Mouse (Mus musculus) myocyte (in vitro differentiated cells): ENCODE data around the gene Tppp2. TPM values are rescaled to one million over a fixed set of nuclear protein-coding genes. Genes with fewer than 3 reads are reported as not detected.

ENCODE experiments used
- H3K27me3 ChIP-seq: one replicate; pipeline ENCODE4 v1.6.1; 2011; ENCODE audit not compliant: control insufficient read depth, insufficient read depth, insufficient read length
- H3K36me3 ChIP-seq: one replicate; pipeline ENCODE4 v1.6.1; 2011; ENCODE audit not compliant: control insufficient read depth, insufficient read depth
- H3K4me2 ChIP-seq: one replicate; pipeline ENCODE4 v1.6.1; 2011; ENCODE audit warnings: low read depth, control low read depth
- H3K4me3 ChIP-seq: one replicate; pipeline ENCODE4 v1.5.1; 2011; ENCODE audit warnings: mild to moderate bottlenecking, control low read depth, moderate library complexity
- H3K79me2 ChIP-seq: one replicate; pipeline ENCODE4 v1.6.1; 2011; ENCODE audit not compliant: control insufficient read depth, insufficient read depth
- H3ac ChIP-seq: one replicate; pipeline ENCODE4 v1.6.1; 2011; ENCODE audit not compliant: control insufficient read depth, insufficient read length
- CEBPB ChIP-seq: IDR thresholded peaks from 2 replicates; pipeline ENCODE4 v1.6.1; 2011; ENCODE audit warnings: mild to moderate bottlenecking, moderate library complexity; ENCODE audit not compliant: poor library complexity, insufficient read depth, severe bottlenecking
- E2F4 ChIP-seq: IDR thresholded peaks from one replicate; pipeline ENCODE4 v1.6.1; 2011; ENCODE audit warnings: mild to moderate bottlenecking, control low read depth, moderate library complexity; ENCODE audit not compliant: insufficient read depth
- MAX ChIP-seq: IDR thresholded peaks from one replicate; pipeline ENCODE4 v1.6.1; 2011; ENCODE audit warnings: low read depth, mild to moderate bottlenecking, control low read depth
- MYOD1 ChIP-seq, 3 experiments: IDR thresholded peaks; one replicate each; pipeline ENCODE4 v1.6.1; 2011; ENCODE audit warnings: control low read depth in 2 of 3, low read depth in 2 of 3, mild to moderate bottlenecking in 2 of 3, moderate library complexity in 1 of 3; ENCODE audit not compliant: insufficient read length in 2 of 3, control insufficient read depth in 1 of 3
- MYOG ChIP-seq, 3 experiments: IDR thresholded peaks; one replicate each; pipeline ENCODE4 v1.6.1; 2011; ENCODE audit warnings: control low read depth in 2 of 3, low read depth in 2 of 3, mild to moderate bottlenecking in 2 of 3; ENCODE audit not compliant: insufficient read length in 2 of 3, control insufficient read depth in 1 of 3, insufficient read depth in 1 of 3
- POLR2A ChIP-seq: IDR thresholded peaks from one replicate; pipeline ENCODE4 v1.6.1; 2011; ENCODE audit warnings: low read depth, mild to moderate bottlenecking, control low read depth, moderate library complexity; ENCODE audit not compliant: insufficient read length
- POLR2AphosphoS2 ChIP-seq: IDR thresholded peaks from one replicate; pipeline ENCODE4 v1.6.1; 2011; ENCODE audit warnings: low read depth, control low read depth; ENCODE audit not compliant: insufficient read length
- REST ChIP-seq: IDR thresholded peaks from one replicate; pipeline ENCODE4 v1.6.1; 2011; ENCODE audit warnings: mild to moderate bottlenecking, control low read depth, moderate library complexity; ENCODE audit not compliant: insufficient read depth, insufficient read length
- SRF ChIP-seq: IDR thresholded peaks from one replicate; pipeline ENCODE4 v1.6.1; 2011; ENCODE audit warnings: low read depth; ENCODE audit not compliant: control insufficient read depth, insufficient read length
- TCF12 ChIP-seq: IDR thresholded peaks from one replicate; pipeline ENCODE4 v1.6.1; 2011; ENCODE audit warnings: mild to moderate bottlenecking, control low read depth; ENCODE audit not compliant: poor library complexity, insufficient read depth, severe bottlenecking
- TCF3 ChIP-seq: IDR thresholded peaks from one replicate; pipeline ENCODE4 v1.6.1; 2011; ENCODE audit warnings: low read depth, control low read depth; ENCODE audit not compliant: insufficient read length
- USF1 ChIP-seq: IDR thresholded peaks from one replicate; pipeline ENCODE4 v1.6.1; 2011; ENCODE audit warnings: low read depth, mild to moderate bottlenecking, control low read depth, moderate library complexity
- polyA plus RNA-seq: library from polyadenylated mRNA; unstranded; fragments of >200 nt; fragmentation: generic; extraction: Trizol; gene quantifications from one replicate; pipeline ENCODE4 v1.2.1, GENCODE M21; 2012; ENCODE audit warnings: missing spikeins

Tppp2 gene
- polyA plus RNA-seq, 1 experiment = not detected

GRCm38 (mm10) chr14:51884598-51885331 lies 33.5 kb upstream of the Tppp2 start, which contains the start of gene Mettl17:
Gene Mettl17, plus strand, starts transcription at chr14:51884842.
- Histone ChIP-seq H3K4me2 (peak within 1 kb of the TSS; percentile 99), H3K79me2 (peaks cover 6% of the 10 kb centered on the region), H3K27me3 (no peaks in the 10 kb centered on the region), H3K36me3 (no peaks in the 10 kb centered on the region), H3ac (peak within 1 kb of the TSS; percentile 4), H3K4me3 (peak within 1 kb of the TSS; percentile 66)
- no peak for TF ChIP-seq MYOG (IDR thresholded peaks at IDR 0.05; ENCODE audit: control insufficient read depth in 1 of 3, insufficient read depth in 1 of 3, insufficient read length in 2 of 3, low read depth in 2 of 3)
- TF ChIP-seq USF1 = no peak
- TF ChIP-seq MYOD1 (IDR thresholded peaks at IDR 0.05; ENCODE audit: control insufficient read depth in 1 of 3, insufficient read length in 2 of 3, low read depth in 2 of 3) = no peak
- no peak for TF ChIP-seq TCF12
- peak; percentile 37 for TF ChIP-seq POLR2AphosphoS2
- TF ChIP-seq E2F4 = no peak
- TF ChIP-seq POLR2A = peak; percentile 54

GRCm38 (mm10) chr14:51886051-51886450 lies 32.2 kb upstream of the Tppp2 start:
- H3ac ChIP-seq = no peak overlapping the region
- no peak overlapping the region for H3K4me3 ChIP-seq
- peak overlapping the region; percentile 88 for H3K4me2 ChIP-seq
- H3K79me2 ChIP-seq = peaks cover 6% of the 10 kb centered on the region
- no peaks in the 10 kb centered on the region for H3K36me3 ChIP-seq
- TF ChIP-seq TCF3 (no peak), USF1 (no peak), POLR2A (no peak), E2F4 (no peak), MAX (no peak), CEBPB (no peak), MYOD1 (IDR thresholded peaks at IDR 0.05; ENCODE audit: control insufficient read depth in 1 of 3, insufficient read length in 2 of 3, low read depth in 2 of 3) (no peak), REST (no peak), TCF12 (no peak)
- no peaks in the 10 kb centered on the region for H3K27me3 ChIP-seq

- Histone ChIP-seq H3ac (no peak overlapping the region), H3K36me3 (no peaks in the 10 kb centered on the region), H3K79me2 (peaks cover 6% of the 10 kb centered on the region), H3K27me3 (no peaks in the 10 kb centered on the region), H3K4me2 (no peak overlapping the region), H3K4me3 (no peak overlapping the region)
- TF ChIP-seq POLR2A (no peak), E2F4 (no peak), MYOG (IDR thresholded peaks at IDR 0.05; ENCODE audit: control insufficient read depth in 1 of 3, insufficient read depth in 1 of 3, insufficient read length in 2 of 3, low read depth in 2 of 3) (no peak), TCF12 (no peak)
Observed at GRCm38 (mm10) chr14:51889833-51890232, 28.4 kb upstream of the Tppp2 start.

- TF ChIP-seq TCF12 (no peak), TCF3 (no peak), MAX (no peak), POLR2AphosphoS2 (no peak), POLR2A (no peak), E2F4 (no peak), USF1 (no peak), REST (no peak), SRF (no peak), MYOD1 (IDR thresholded peaks at IDR 0.05; ENCODE audit: control insufficient read depth in 1 of 3, insufficient read length in 2 of 3, low read depth in 2 of 3) (no peak), CEBPB (no peak), MYOG (IDR thresholded peaks at IDR 0.05; ENCODE audit: control insufficient read depth in 1 of 3, insufficient read depth in 1 of 3, insufficient read length in 2 of 3, low read depth in 2 of 3) (no peak)
- no peak within 1 kb of the TSS for H3ac ChIP-seq
Observed at GRCm38 (mm10) chr14:51892191-51892939, 25.9 kb upstream of the Tppp2 start, which contains the start of gene Slc39a2. Gene Slc39a2, plus strand, starts transcription at chr14:51892889.

More at GRCm38 (mm10) chr14:51892191-51892939, 25.9 kb upstream of the Tppp2 start, which contains the start of gene Slc39a2:
- no peaks in the 10 kb centered on the region for H3K27me3 ChIP-seq
- H3K4me2 ChIP-seq = no peak within 1 kb of the TSS
- H3K4me3 ChIP-seq = no peak within 1 kb of the TSS
- H3K79me2 ChIP-seq = no peaks in the 10 kb centered on the region
- H3K36me3 ChIP-seq = no peaks in the 10 kb centered on the region
